Mouse (Mus musculus) CH12.LX (cell line): ENCODE measurements around the gene Cdh13.

Experiments
- CHD1 ChIP-seq: IDR thresholded peaks from 2 replicates; pipeline ENCODE4 v1.6.1; 2012; ENCODE audit warnings: low read depth, low read length, improper control_type of control experiment, inconsistent platforms
- CTCF ChIP-seq, 2 experiments: IDR thresholded peaks in 1 of 2; conservative IDR thresholded peaks in 1 of 2; 2 replicates each; pipeline ENCODE4 v1.5.1; 2011 to 2012; ENCODE audit warnings: low read depth in 2 of 2, low read length in 2 of 2, improper control_type of control experiment in 1 of 2, inconsistent platforms in 1 of 2, mild to moderate bottlenecking in 1 of 2, moderate library complexity in 1 of 2
- SMC3 ChIP-seq: IDR thresholded peaks from 2 replicates; pipeline ENCODE4 v1.6.1; 2011; ENCODE audit warnings: low read depth, low read length, improper control_type of control experiment

DNA sequence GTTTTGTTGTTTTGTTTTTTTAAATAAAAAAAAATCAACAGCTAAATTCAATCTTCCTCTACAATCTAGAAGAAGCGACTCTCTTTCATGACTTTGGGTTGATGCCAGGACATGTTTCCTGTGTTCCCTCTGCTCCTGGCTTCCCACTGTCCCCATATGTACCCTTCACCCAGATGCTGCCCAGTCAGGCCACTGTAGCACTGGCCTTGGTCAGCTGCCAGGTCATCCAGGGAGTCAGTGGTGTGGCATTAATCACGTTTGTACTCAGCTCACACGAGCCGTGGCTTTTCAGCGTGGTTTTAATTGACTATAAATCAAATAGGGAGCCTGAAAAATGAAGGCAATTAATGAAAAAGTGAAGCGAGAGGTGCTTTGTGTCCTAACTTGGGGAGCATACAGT, 229.7 kb downstream of the Cdh13 start:
- no peak for TF ChIP-seq CTCF (conservative IDR thresholded peaks at IDR 0.05 in 1 of 2, IDR thresholded peaks at IDR 0.05 in 1 of 2; ENCODE audit: low read depth in 2 of 2, low read length in 2 of 2)
- no peak for TF ChIP-seq CHD1
- TF ChIP-seq SMC3, result no peak
